Mouse (Mus musculus): ENCODE measurements around the gene Tcf21. TPM values are rescaled to one million over a fixed set of nuclear protein-coding genes. Genes with fewer than 3 reads are reported as not detected.
A peak's percentile ranks its signal among the peaks of the same experiment; 100 is the strongest.

Tcf21 gene
- polyA plus RNA-seq, 1 experiment from 2014 or later, result 383 TPM

- Histone ChIP-seq H3K27ac (ENCODE audit: low read length) (peak overlapping the region; percentile 94), H3K9me3 (ENCODE audit: control insufficient read depth, low read length) (no peaks in the 10 kb centered on the region), H3K27me3 (ENCODE audit: control insufficient read depth, insufficient read depth, low read depth, low read length) (peaks cover 17% of the 10 kb centered on the region), H3K36me3 (ENCODE audit: control insufficient read depth, insufficient read depth, low read length) (no peaks in the 10 kb centered on the region), H3K4me1 (replicated peaks; ENCODE audit: control insufficient read depth, insufficient read depth, low read length) (peaks cover 11% of the 10 kb centered on the region; the same call in 1 of the 2 replicates), H3K9ac (ENCODE audit: low read length) (peak overlapping the region; percentile 84), H3K4me3 (ENCODE audit: low read length) (peak overlapping the region; percentile 60), H3K4me2 (ENCODE audit: low read depth, low read length) (peak overlapping the region; percentile 51)
- no peak for ATAC-seq (ENCODE audit: low read depth)
- WGBS, result 4% methylated on average over 12 of the region's 12 CpGs
Observed at GRCm38 (mm10) chr10:22818600-22819238, 1.3 kb downstream of the Tcf21 start.

GRCm38 (mm10) chr10:22817976-22818375 lies 2.0 kb downstream of the Tcf21 start:
- 12% methylated on average over 4 of the region's 4 CpGs for WGBS
- Histone ChIP-seq H3K9ac (ENCODE audit: low read length) (peak overlapping the region; percentile 76), H3K4me1 (replicated peaks; ENCODE audit: control insufficient read depth, insufficient read depth, low read length) (peaks cover 12% of the 10 kb centered on the region; the same call in 1 of the 2 replicates)

GRCm38 (mm10) chr10:22817561-22817960 lies 2.4 kb downstream of the Tcf21 start:
- ATAC-seq (ENCODE audit: low read depth), result no peak
- Histone ChIP-seq H3K36me3 (ENCODE audit: control insufficient read depth, insufficient read depth, low read length) (no peaks in the 10 kb centered on the region), H3K4me1 (replicated peaks; ENCODE audit: control insufficient read depth, insufficient read depth, low read length) (peaks cover 9% of the 10 kb centered on the region; the same call in 1 of the 2 replicates), H3K27ac (ENCODE audit: low read length) (peak overlapping the region; percentile 89), H3K4me2 (ENCODE audit: low read depth, low read length) (peak overlapping the region; percentile 42), H3K9me3 (ENCODE audit: control insufficient read depth, low read length) (no peaks in the 10 kb centered on the region), H3K4me3 (ENCODE audit: low read length) (peak overlapping the region; percentile 56), H3K9ac (ENCODE audit: low read length) (peak overlapping the region; percentile 76), H3K27me3 (ENCODE audit: control insufficient read depth, insufficient read depth, low read depth, low read length) (peaks cover 17% of the 10 kb centered on the region)
- WGBS, result 3% methylated on average over 18 of the region's 18 CpGs

More at GRCm38 (mm10) chr10:22817976-22818375, 2.0 kb downstream of the Tcf21 start:
- no peak for ATAC-seq (ENCODE audit: low read depth)
- Histone ChIP-seq H3K27me3 (ENCODE audit: control insufficient read depth, insufficient read depth, low read depth, low read length) (peaks cover 17% of the 10 kb centered on the region), H3K9me3 (ENCODE audit: control insufficient read depth, low read length) (no peaks in the 10 kb centered on the region), H3K4me2 (ENCODE audit: low read depth, low read length) (peak overlapping the region; percentile 42; the same call in 1 of the 2 replicates), H3K36me3 (ENCODE audit: control insufficient read depth, insufficient read depth, low read length) (no peaks in the 10 kb centered on the region), H3K27ac (ENCODE audit: low read length) (peak overlapping the region; percentile 89), H3K4me3 (ENCODE audit: low read length) (peak overlapping the region; percentile 56)

- Histone ChIP-seq H3K36me3 (ENCODE audit: control insufficient read depth, insufficient read depth, low read length) (no peaks in the 10 kb centered on the region), H3K27ac (ENCODE audit: low read length) (peak overlapping the region; percentile 93), H3K4me1 (replicated peaks; ENCODE audit: control insufficient read depth, insufficient read depth, low read length) (peaks cover 9% of the 10 kb centered on the region; the same call in 1 of the 2 replicates), H3K4me3 (ENCODE audit: low read length) (peak overlapping the region; percentile 50), H3K9ac (ENCODE audit: low read length) (peak overlapping the region; percentile 66), H3K27me3 (ENCODE audit: control insufficient read depth, insufficient read depth, low read depth, low read length) (peaks cover 20% of the 10 kb centered on the region), H3K9me3 (ENCODE audit: control insufficient read depth, low read length) (no peaks in the 10 kb centered on the region), H3K4me2 (ENCODE audit: low read depth, low read length) (peak overlapping the region; percentile 59)
- WGBS, result under 1% methylated on average over 28 of the region's 28 CpGs
- ATAC-seq (ENCODE audit: low read depth), result no peak
Observed at GRCm38 (mm10) chr10:22816237-22816762, 3.7 kb downstream of the Tcf21 start.

- WGBS, result 7% methylated on average over 19 of the region's 19 CpGs
- peak overlapping the region; percentile 66 for H3K9ac ChIP-seq (ENCODE audit: low read length)
- ATAC-seq (ENCODE audit: low read depth), result no peak
- H3K4me2 ChIP-seq (ENCODE audit: low read depth, low read length), result peak overlapping the region; percentile 59
- H3K27ac ChIP-seq (ENCODE audit: low read length), result peak overlapping the region; percentile 93
- H3K9me3 ChIP-seq (ENCODE audit: control insufficient read depth, low read length), result no peaks in the 10 kb centered on the region
- H3K36me3 ChIP-seq (ENCODE audit: control insufficient read depth, insufficient read depth, low read length), result no peaks in the 10 kb centered on the region
- H3K4me1 ChIP-seq (replicated peaks; ENCODE audit: control insufficient read depth, insufficient read depth, low read length), result peaks cover 9% of the 10 kb centered on the region; the same call in 1 of the 2 replicates
- peaks cover 20% of the 10 kb centered on the region for H3K27me3 ChIP-seq (ENCODE audit: control insufficient read depth, insufficient read depth, low read depth, low read length)
- peak overlapping the region; percentile 50 for H3K4me3 ChIP-seq (ENCODE audit: low read length)
Observed at GRCm38 (mm10) chr10:22815461-22816236, 4.3 kb downstream of the Tcf21 start.

- H3K9ac ChIP-seq (ENCODE audit: low read length), result peak overlapping the region; percentile 26; the same call in 1 of the 2 replicates
- H3K36me3 ChIP-seq (ENCODE audit: control insufficient read depth, insufficient read depth, low read length), result no peaks in the 10 kb centered on the region
- H3K9me3 ChIP-seq (ENCODE audit: control insufficient read depth, low read length), result no peaks in the 10 kb centered on the region
- H3K27me3 ChIP-seq (ENCODE audit: control insufficient read depth, insufficient read depth, low read depth, low read length), result peaks cover 20% of the 10 kb centered on the region
- peak overlapping the region; percentile 59 for H3K4me2 ChIP-seq (ENCODE audit: low read depth, low read length)
- ATAC-seq (ENCODE audit: low read depth), result peak; percentile 51
- peak overlapping the region; percentile 66 for H3K27ac ChIP-seq (ENCODE audit: low read length)
- 0% methylated on average over 2 of the region's 2 CpGs for WGBS
- peaks cover 9% of the 10 kb centered on the region; the same call in 1 of the 2 replicates for H3K4me1 ChIP-seq (replicated peaks; ENCODE audit: control insufficient read depth, insufficient read depth, low read length)
- peak overlapping the region; percentile 50 for H3K4me3 ChIP-seq (ENCODE audit: low read length)
Observed at GRCm38 (mm10) chr10:22814771-22815170, 5.2 kb downstream of the Tcf21 start.

GRCm38 (mm10) chr10:22814294-22814693 lies 5.7 kb downstream of the Tcf21 start:
- peak overlapping the region; percentile 13; the same call in 1 of the 2 replicates for H3K4me3 ChIP-seq (ENCODE audit: low read length)
- ATAC-seq (ENCODE audit: low read depth), result peak; percentile 25; the same call in 1 of the 2 replicates
- no peaks in the 10 kb centered on the region for H3K36me3 ChIP-seq (ENCODE audit: control insufficient read depth, insufficient read depth, low read length)
- no peaks in the 10 kb centered on the region for H3K9me3 ChIP-seq (ENCODE audit: control insufficient read depth, low read length)
- 0 out of 2 replicates have a peak overlapping the region, but pooled peaks have one; percentile 47 for H3K27ac ChIP-seq (ENCODE audit: low read length)
- no peak overlapping the region for H3K9ac ChIP-seq (ENCODE audit: low read length)
- H3K27me3 ChIP-seq (ENCODE audit: control insufficient read depth, insufficient read depth, low read depth, low read length), result peaks cover 20% of the 10 kb centered on the region
- H3K4me2 ChIP-seq (ENCODE audit: low read depth, low read length), result peak overlapping the region; percentile 55; the same call in 1 of the 2 replicates
- H3K4me1 ChIP-seq (replicated peaks; ENCODE audit: control insufficient read depth, insufficient read depth, low read length), result peaks cover 9% of the 10 kb centered on the region; the same call in 1 of the 2 replicates
- under 1% methylated on average over 4 of the region's 8 CpGs for WGBS

GRCm38 (mm10) chr10:22813317-22813960 lies 6.5 kb downstream of the Tcf21 start:
- peak overlapping the region; percentile 35 for H3K4me3 ChIP-seq (ENCODE audit: low read length)
- peak overlapping the region; percentile 55 for H3K4me2 ChIP-seq (ENCODE audit: low read depth, low read length)
- H3K4me1 ChIP-seq (replicated peaks; ENCODE audit: control insufficient read depth, insufficient read depth, low read length), result peaks cover 9% of the 10 kb centered on the region; the same call in 1 of the 2 replicates
- peak; percentile 56 for ATAC-seq (ENCODE audit: low read depth)
- peak overlapping the region; percentile 60 for H3K27ac ChIP-seq (ENCODE audit: low read length)
- peaks cover 19% of the 10 kb centered on the region for H3K27me3 ChIP-seq (ENCODE audit: control insufficient read depth, insufficient read depth, low read depth, low read length)
- H3K36me3 ChIP-seq (ENCODE audit: control insufficient read depth, insufficient read depth, low read length), result no peaks in the 10 kb centered on the region
- H3K9ac ChIP-seq (ENCODE audit: low read length), result peak overlapping the region; percentile 52
- WGBS, result 3% methylated on average over 18 of the region's 18 CpGs
- no peaks in the 10 kb centered on the region for H3K9me3 ChIP-seq (ENCODE audit: control insufficient read depth, low read length)

Data from lung, embryonic 16.5 days (tissue).